Mouse (Mus musculus): ENCODE measurements at regions not wholly inside any gene's neighbourhood (a gene's known extent, or its start where the extent isn't known, plus 50 kb on each side); places are given as distances from the start of the nearest gene placed in this dataset.

DNA sequence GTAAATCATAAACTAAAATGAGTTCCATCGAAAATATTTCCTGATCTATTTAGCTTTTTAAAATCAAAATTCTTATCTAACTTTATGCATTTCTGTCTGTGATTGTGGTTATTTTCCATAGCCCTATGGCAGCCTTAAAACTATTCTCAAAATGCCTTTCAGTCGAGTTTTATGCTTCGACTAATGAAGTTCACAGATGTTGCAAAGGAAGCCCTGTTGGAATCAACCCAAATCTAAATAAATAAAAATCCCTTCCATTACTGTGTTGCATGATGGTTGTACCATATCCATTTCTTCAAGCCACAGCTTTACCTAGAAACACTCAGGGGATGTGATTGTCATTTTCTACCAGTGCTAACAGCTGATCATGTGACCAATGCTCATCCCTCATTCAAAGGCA, 585.6 kb upstream of the N6amt1 start:
- no peak for DNase-seq

DNA sequence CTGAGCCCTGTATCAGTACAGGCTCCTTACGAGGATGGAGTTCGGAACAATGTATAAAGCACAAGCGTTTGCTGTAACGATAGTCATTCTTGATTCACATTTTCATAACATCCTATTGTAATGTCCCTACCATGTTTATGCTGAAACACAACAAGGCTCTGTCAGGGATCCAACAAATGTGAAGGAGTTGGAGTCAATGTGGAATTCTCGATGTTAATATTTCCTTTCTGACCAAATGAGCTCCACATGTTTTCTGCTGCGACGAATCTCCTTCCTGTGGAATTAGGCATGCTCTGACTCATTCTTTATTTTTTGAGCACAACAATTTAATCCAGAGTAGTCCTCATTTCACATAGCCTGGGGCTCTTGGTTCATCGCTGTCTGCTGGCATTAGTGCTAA, 588.0 kb upstream of the N6amt1 start:
- no peak for DNase-seq

DNA sequence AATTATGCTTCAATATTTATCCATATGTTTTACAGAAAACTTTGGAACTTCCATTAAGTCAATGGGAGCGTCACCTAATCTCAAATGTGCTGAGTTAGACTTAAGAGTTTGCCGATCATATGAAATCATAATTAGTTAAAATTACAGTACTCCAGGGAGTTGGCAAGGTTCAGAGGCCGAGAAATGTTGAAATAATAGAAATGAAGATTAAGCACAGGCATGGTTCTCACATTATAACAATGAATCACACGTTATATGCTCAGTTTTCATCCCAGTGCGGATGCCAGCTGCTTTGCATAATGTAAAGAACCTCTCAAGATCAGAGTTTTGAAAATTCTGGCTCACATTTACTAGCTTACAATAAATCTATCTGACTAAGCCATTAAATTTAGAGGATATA, 612.7 kb upstream of the N6amt1 start:
- no peak for DNase-seq

DNA sequence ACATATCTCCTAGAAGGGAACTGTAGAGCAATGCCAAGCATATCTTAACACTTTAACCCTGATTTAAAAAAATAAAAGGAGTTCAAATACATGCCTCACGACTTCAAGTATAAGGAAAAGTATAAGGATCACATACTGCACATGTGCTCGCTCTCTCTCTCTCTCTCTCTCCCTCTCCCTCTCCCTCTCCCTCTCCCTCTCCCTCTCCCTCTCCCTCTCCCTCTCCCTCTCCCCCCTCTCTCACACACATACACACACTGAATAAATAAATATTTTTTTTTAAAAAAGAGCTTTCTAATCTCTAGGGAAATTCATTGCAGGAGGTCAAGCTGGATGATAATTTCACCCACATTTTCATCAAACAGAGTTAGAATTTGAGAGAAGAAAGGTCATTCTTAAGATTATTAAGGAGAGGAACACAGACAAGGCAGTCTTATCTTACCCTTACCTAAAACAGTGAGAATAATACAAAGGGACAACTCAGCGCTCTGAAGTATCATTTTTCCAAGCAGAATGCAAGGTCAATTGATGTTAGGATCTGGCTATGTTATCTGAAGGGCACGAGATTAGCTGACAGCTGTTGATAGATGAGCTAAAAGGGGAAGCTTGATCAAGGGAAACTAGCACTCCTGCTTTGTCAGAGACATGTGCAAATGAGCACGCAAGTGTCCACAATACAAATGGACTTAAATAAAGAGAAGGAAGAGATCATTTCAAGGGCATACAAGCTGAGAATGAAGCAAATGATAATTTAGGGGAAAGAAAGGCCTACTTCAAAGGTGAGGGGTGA, 634.8 kb upstream of the N6amt1 start:
- DNase-seq = no peak

DNA sequence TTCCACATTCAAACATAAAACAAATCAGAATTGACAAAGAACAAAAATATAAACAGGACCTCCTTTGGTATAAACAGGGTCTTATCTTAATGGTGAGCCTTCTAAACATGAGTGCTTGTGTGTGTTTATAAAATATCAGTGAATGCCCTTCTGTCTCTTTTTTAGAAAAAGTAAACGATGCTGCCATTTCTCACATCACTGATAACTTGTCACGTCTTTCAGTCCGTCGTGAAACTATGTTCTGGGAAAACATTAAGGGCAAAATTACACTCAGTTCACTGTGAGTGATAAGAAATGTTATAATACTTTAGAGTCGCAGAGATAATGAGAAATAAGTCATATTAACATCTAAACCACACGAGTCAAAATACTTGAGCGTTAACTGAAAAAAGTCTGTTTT, 635.6 kb upstream of the N6amt1 start:
- no peak for DNase-seq

DNA sequence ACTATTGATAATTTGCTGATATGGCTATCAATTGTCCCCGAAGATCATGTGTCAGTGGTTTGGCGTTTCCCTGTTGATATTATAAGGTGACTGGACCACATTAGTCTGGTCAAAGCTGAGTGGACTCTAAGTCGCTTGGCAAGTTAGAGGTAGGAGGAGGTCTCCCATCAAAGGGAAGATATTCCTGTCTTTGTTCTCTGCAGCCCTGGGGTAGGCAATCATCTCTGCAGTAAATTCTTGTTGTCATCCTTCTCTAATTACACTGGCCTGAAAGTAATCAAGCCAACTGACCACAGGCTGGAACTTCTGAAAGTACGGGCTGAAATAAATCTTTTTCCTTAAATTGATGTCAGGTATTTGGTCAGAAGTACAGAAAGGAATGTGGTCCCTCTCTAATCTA, 652.3 kb upstream of the N6amt1 start:
- DNase-seq = no peak

DNA sequence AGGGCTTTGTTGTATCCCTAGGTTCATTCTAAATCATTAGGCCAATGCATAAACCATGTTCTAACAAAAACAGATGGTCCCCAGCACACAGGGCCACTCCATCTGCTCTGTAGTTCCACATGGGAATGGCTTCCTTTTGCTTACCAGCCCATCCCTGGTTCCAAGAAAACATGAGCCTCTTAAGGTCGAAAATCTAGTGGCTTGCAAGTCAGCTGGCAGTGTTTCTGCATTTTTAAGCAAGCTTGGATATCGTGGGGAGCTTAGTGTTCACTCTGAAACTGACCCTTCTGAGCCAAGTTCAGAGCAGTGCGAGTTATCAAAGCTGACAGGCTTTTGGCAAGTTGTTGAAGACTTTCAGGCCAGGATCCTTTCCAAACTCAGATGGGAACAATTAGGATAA, 659.5 kb upstream of the N6amt1 start:
- no peak for DNase-seq

DNA sequence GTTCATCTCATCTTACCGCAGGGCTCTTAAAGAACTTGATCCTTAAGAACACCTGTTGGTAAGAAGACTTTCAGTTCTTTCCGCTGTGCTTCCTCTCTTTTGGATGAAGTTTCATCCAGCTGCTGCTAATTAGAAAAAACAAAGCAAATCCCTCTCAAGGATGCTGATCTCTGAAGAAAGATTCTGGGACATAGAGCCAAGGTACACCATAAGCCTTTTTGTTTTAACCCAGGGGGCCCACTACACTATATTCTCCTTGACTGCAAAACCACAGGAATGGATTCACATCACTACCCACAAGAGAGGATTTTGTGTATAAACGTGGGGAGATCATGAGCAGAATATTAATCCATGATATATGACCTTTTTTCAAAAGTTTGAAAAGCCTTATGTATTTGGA, 694.8 kb upstream of the N6amt1 start:
- no peak for DNase-seq

DNA sequence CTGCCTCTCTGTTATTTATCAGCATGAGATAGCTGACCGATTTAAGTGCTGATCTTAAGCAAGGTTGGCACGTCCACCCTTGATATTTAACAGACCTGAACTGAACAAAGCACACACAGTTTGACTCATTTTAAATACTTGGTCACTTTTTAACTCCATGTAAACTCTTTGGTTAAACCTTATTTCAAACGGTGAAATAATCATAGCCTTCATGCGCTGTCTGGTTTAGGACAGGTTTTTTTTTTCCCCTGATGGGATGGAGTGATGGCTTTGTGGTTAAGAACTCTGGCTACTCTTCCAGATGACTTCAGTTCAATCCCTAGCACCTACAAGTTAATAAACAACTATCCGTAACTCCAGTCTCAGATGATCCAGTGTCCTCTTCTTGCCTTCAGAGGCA, 706.7 kb upstream of the N6amt1 start:
- no peak for DNase-seq

DNA sequence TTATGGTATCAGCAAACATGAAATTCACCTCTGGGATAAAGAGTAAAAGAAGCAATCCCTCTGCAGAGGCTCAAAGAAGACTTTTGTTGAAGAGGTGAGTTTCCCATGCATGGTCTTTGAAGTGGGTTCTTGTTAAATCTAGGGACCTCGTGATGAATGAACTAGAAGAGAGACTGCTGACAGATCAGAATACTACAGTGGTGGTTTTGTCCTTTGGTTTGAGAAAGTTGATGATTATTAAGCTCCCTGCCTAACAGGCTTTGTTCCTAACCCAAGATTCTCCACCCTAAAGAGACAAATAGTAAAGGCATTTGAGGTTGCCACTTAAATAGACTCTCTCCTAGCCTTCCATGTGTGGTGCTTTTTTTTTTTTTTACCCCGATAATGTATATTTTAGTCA, 707.2 kb upstream of the N6amt1 start:
- no peak for DNase-seq

DNA sequence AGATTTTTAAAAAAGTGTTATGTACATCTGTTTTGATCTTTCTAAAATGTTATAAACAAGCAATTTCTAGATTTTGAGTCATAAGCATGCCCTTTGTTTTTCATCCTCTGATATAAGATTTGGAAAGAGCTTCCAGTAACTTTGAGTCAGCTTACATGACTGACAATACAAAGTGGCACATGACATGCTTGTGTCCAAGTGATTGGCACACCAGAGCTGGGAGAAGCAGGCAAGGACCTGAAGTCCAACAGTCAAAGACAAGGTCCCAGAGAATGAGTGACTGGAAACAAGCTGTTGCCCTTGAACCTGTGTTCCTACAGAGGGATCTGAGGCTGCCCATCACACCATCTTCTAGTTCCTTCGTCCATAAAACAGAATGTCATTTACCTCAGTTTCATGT, 708.5 kb upstream of the N6amt1 start:
- no peak for DNase-seq

DNA sequence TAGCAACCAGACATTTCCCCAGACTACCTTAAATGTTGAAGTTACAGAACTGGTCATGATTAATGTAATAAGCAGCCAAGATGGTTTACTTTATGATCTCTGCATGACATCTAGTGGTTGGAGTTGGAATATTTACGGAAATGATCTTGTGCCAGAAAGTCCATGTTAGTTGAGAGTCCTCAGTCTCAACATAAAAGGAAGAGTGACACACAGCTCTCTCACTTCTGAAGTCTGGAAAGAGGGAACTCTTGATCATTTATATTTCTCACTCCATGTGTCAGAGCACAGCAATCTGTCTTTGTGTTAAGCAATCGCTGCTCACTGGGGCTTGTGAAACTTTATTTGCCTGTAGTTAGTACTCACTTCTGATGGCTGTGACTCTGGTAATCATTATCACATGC, 709.1 kb upstream of the N6amt1 start:
- DNase-seq = no peak

DNA sequence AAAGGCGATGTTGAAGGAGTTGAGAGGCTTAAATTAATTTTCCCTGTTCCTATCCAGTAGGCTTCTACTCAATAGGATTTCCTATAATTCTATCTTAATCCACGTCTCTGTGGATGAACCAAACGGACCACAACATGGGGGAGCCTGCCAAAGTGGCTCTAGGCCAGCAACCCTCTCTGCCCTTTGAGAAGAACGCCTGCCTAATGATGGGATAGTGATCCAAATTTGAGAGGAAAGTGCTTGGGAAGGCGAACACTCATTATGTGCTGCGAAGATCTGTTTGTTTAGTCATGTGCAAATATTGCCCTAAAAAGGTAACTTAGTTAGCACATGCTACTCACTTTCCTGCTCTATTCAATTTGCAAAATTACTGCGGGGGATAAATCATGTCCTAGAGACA, 702.5 kb upstream of the Adamts5 start:
- no peak for DNase-seq

DNA sequence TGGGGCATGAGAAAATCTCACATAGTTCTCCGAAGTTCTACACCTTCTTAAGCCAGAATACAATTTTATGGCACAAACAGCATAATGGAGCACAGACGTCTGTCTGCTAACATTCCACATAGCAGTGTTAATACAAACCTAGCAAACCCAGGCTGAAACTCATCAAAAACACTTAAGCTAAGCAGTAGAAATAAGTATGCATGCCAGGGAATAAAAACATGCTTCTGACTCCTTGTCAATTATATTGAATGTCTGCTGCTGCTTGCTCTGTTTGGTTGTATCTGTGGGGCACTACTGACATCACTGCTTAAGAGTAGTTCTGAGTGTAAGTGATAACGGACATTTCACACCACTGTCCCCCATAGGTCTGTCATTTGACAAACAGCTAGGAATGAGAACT, 693.4 kb upstream of the Adamts5 start:
- no peak for DNase-seq

DNA sequence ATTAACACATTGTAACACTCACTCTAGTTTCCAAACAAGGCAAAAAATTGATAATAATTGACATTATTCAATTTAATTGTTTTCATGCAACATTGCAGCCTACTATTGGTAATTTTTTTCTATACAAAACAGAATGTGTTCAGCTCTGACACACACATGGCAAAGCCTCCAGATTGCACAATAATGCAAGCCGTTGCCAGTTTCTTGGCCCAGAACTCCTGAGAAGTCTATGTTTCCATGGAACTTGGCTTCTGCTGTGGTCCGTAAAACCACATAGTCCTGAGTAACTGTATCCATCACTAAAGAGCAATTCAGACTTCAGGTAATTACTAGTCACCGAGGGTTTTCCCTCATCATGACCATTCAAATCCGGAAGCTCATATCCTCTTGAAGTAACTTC, 684.4 kb upstream of the Adamts5 start:
- no peak for DNase-seq

DNA sequence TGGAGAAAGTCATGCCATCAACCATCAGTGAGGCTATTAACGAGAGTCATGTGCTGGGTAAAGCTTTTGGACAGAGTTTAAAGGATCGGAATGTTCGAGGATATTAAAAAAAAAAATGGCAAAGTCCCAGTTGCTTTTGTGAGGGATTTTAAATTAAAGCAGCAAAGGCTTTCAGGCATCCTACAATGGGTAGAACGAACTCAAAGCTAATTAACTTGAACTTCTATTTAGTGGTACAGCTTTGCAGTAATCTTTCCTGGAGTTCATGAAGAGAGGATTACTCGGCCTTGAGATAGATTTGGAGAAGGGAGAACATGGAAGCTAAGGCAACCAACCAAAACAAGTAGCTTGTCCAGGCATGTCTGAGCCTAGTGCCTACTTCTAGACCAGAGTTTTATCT, 676.7 kb upstream of the Adamts5 start:
- DNase-seq = no peak

DNA sequence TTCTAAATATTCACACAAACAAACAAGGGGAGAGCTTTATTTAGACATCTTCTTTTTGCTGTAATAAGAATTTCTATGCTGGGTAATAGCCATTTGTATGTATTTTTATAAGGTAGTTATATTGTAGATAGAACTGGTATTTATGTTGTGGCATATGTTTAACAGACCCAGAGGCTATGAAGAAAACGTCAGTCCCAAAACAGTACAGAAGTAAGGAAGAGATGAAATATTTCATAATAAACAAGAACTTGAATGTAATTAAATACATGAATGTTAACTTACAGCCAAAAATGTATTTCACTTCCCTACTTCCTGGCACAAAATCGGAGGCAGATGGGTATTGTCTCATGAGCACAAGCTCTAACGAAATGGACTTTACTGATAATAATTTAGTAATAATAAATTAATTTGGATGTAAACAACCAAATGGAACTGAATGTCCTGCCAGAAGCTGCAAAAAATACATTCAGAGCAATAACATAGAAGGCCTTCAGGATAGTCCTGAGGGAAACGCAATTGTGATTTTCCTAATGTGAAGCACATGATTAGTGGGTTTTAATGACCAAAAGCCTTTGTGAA, 645.9 kb upstream of the Adamts5 start:
- no peak for DNase-seq

DNA sequence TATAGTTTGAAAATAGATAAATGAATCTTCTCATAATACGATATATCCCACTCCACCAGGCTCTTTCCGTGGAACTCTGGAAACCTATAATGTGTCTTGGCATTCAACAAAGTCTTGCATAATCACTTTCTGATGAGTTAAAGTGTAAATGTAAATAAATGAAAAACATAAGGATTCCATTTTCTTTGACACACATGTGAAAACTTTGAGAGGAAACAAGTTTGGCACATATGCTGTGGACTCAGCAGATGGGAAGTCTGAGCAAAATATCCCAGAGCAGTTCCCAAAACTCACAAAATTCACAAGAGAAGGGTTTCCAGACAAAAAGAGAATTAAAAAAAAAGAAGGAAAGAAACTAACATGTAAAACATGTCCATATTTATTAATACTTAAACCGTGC, 645.3 kb upstream of the Adamts5 start:
- DNase-seq = no peak

DNA sequence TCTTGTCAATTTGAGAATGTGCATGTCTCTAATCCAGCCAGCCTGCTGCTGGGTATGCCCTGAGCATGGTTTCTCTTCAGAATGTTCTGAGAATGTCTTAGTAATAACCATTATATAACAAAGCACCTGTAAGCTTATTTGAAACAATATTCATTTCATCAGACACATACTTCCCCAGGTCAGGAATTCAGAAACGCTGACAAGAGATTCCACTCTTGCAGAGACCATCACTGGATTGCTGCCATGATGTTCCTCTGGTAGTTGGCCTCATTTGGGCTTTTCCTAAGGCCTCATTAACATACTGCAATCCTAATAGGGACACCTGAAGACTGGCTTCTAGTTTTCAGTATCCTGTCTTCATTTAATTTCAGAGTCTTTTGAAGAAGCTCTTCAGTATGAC, 642.5 kb upstream of the Adamts5 start:
- DNase-seq = no peak

DNA sequence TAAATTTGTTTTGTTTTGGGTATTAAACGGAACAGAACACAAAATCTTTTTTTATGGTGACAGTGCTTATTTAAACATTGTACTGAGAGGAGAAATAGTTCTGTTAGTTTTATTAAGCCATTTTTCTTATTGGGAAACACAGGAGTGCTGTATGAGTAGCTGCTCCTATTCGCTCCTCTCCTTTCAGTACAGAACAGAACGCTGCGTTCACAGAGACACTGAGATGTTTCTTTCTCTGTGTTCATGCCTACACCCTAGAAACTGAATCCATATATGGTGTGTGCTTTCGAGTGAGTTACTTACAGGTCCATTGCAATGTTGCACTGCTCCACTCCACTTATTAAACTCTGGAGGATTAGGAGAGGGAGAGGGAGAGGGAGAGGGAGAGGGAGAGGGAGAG, 634.9 kb upstream of the Adamts5 start:
- DNase-seq = no peak

DNA sequence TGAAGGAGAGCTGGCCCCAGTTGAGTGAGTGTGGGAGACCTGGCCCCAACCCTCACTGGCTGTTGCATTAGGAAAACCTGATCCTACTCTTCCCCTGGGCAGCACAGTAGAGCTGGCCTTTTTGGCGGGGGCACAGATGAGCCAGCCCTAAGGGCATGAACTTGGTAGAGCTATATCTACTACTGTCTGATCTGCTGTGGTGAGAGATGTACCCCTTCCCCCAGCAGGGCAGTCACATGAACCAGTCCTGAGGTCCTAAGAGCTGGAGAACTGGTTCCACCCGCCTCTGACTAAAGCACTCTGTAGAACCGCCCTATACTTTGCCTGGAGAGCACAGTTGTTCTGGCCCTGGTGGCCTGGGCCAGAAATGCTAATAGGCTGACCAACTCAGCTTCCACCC, 622.5 kb upstream of the Adamts5 start:
- no peak for DNase-seq

DNA sequence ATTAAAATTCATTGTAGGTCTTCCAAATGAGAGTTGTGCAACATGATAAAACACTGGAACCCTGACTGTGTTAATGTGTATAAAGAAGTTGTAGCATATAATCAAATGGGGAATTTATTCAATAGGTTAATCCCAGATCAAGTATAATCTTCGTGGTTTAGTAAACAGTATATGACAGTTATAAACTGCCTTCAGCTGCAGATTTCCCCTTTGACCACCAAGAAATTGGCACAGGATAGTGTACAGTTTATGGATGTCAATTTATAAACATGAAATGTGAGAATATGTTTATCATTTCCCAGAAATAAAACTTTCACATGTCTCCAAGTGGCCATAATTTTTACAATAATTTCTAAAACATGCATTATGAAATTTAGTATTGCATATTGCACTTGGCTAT, 615.3 kb upstream of the Adamts5 start:
- DNase-seq = no peak

DNA sequence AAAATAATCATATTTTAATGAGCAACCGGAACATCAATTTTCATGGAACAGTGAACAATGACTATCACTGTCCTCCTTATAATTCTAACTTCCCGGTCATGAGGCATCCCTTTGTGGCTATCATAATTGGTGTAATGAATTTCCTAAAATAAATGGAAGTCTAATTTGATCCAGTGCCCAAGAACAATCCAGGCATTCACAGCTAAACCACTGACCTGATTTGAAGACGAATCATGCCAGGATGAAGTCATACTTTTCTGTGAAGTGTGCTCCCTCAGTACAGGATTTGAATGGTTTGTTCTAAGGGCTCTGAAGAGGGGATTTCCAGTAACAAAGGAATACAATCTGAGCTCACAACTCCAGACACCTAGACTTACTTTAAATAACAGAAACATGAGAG, 614.5 kb upstream of the Adamts5 start:
- DNase-seq = no peak

DNA sequence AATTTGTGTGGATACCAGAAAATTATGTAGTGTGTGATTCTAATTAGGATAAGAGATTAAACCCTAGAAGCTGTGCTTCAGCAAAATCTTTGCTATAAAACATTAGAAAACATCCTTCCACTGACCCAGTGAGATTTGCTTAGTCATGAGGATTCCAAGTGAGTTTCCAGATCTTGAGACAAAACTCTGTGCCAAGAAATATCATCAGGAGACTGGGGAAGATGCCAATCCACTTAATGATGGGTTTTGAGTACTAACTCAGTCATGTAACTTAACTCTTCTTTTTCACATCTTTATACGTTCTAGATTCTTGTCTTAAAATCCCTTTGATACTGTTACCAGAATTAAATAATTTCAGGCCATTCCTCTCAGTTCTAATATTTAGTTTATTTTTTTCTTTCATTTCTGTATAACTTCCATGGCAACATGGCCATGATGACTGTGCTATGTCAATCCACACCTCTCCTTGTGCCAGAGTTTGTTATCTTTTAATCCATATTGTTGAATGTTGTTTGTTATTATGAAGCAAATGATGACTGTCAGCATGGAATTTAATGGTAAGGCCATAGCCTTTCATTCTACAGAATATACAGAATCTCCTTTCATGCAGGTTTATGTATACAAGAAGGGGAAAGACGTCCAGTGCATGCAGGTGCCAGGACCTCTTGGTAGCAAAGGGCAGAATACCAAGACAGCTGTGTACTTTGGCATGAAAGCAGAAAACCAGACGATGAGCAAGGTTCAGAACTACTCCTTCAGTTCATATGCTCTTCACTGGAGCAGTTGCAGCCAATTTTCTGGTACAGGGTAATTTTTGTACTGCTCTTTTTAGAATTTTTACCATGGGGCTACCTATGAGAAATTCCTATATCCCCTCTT, 599.7 kb upstream of the Adamts5 start:
- DNase-seq = no peak

Measured in B cell, adult 2 months (primary cell).